ENCODE assay signal across 15 mouse cellular contexts in genomic region chr9:28094722-28095121, GRCm38 (mm10).
"Had no signal": no experiment of that assay in that cellular context is flagged by ENCODE, and none has a peak within 500 bp of the region (broad histone marks: within the 10 kb centered on the region; RNA-seq: fewer than 3 reads in every experiment).

No protein-coding gene starts in this region.

- DNase-seq: retina, postnatal 1 day; right cerebral cortex, postnatal 25 days; right cerebral cortex, postnatal 4 days; spleen, adult 18-20 months; thymus, adult 18-20 months; thymus, adult 2 months; thymus, postnatal 14 days; thymus, postnatal 25 days; thymus, postnatal 36 days; thymus, postnatal 4 days had no signal

- H3K4me3 ChIP-seq: neural tube, embryonic 12.5 days; neural tube, embryonic 13.5 days; neural tube, embryonic 15.5 days; stomach, embryonic 15.5 days had no signal

- H3K27ac ChIP-seq: neural tube, embryonic 12.5 days; neural tube, embryonic 13.5 days; neural tube, embryonic 15.5 days; stomach, embryonic 15.5 days; stomach, postnatal 0 days had no signal

- H3K9me3 ChIP-seq: neural tube, embryonic 12.5 days; neural tube, embryonic 13.5 days; neural tube, embryonic 15.5 days; stomach, embryonic 15.5 days had no signal

- H3K4me1 ChIP-seq: neural tube, embryonic 13.5 days; neural tube, embryonic 15.5 days; stomach, embryonic 15.5 days had no signal

- H3K27me3 ChIP-seq: neural tube, embryonic 12.5 days; neural tube, embryonic 15.5 days; stomach, embryonic 15.5 days had no signal

- H3K36me3 ChIP-seq: neural tube, embryonic 12.5 days; neural tube, embryonic 13.5 days; neural tube, embryonic 15.5 days; stomach, embryonic 15.5 days had no signal
